Mouse (Mus musculus): ENCODE data around the gene A4gnt. TPM values are rescaled to one million over a fixed set of nuclear protein-coding genes. Genes with fewer than 3 reads are reported as not detected.

The A4gnt gene
- polyA plus RNA-seq, 1 experiment from 2014 or later, result not detected

GRCm38 (mm10) chr9:99629281-99630011 is 17.1 kb downstream of the A4gnt start, which contains the start of gene Dzip1l:
TSS of gene Dzip1l (plus strand) at chr9:99629496.
- 0% methylated on average over 44 of the region's 44 CpGs for WGBS
- H3K27me3 ChIP-seq (ENCODE audit: control insufficient read depth, insufficient read depth, low read length), result no peaks in the 10 kb centered on the region

GRCm38 (mm10) chr9:99630071-99630470 is 17.8 kb downstream of the A4gnt start:
- 0 out of 2 replicates have a peak, but pooled peaks have one; percentile 1 for ATAC-seq (ENCODE audit: low FRiP score, low TSS enrichment)

More at GRCm38 (mm10) chr9:99629281-99630011, 17.1 kb downstream of the A4gnt start, which contains the start of gene Dzip1l:
- H3K9ac ChIP-seq (replicated peaks; ENCODE audit: low read length), result peak within 1 kb of the TSS; percentile 70
- no peaks in the 10 kb centered on the region for H3K9me3 ChIP-seq (ENCODE audit: control insufficient read depth, low read length)
- DNase-seq, result peak; percentile 90
- no peaks in the 10 kb centered on the region for H3K36me3 ChIP-seq (ENCODE audit: control insufficient read depth, insufficient read depth, low read length)
- peak within 1 kb of the TSS; percentile 77 for H3K27ac ChIP-seq (replicated peaks; ENCODE audit: low read depth, low read length)
- peak within 1 kb of the TSS; percentile 59 for H3K4me3 ChIP-seq (replicated peaks; ENCODE audit: low read depth, low read length)
- H3K4me1 ChIP-seq (ENCODE audit: control insufficient read depth, insufficient read depth, low read length), result peaks cover 22% of the 10 kb centered on the region
- ATAC-seq (ENCODE audit: low FRiP score, low TSS enrichment), result peak; percentile 91
- H3K4me2 ChIP-seq (ENCODE audit: low read length), result peak within 1 kb of the TSS; percentile 88

GRCm38 (mm10) chr9:99630528-99631125 is 18.3 kb downstream of the A4gnt start:
- Histone ChIP-seq H3K4me2 (ENCODE audit: low read length) (peak overlapping the region; percentile 88), H3K36me3 (ENCODE audit: control insufficient read depth, insufficient read depth, low read length) (no peaks in the 10 kb centered on the region), H3K27me3 (ENCODE audit: control insufficient read depth, insufficient read depth, low read length) (no peaks in the 10 kb centered on the region), H3K4me3 (replicated peaks; ENCODE audit: low read depth, low read length) (peak overlapping the region; percentile 59), H3K4me1 (ENCODE audit: control insufficient read depth, insufficient read depth, low read length) (peaks cover 22% of the 10 kb centered on the region), H3K9me3 (ENCODE audit: control insufficient read depth, low read length) (no peaks in the 10 kb centered on the region), H3K27ac (replicated peaks; ENCODE audit: low read depth, low read length) (no peak overlapping the region), H3K9ac (replicated peaks; ENCODE audit: low read length) (peak overlapping the region; percentile 70)
- WGBS, result 48% methylated on average over 9 of the region's 9 CpGs
- no peak for ATAC-seq (ENCODE audit: low FRiP score, low TSS enrichment)
- DNase-seq, result peak; percentile 6

More at GRCm38 (mm10) chr9:99630071-99630470, 17.8 kb downstream of the A4gnt start:
- peak overlapping the region; percentile 70 for H3K9ac ChIP-seq (replicated peaks; ENCODE audit: low read length)
- peak overlapping the region; percentile 88 for H3K4me2 ChIP-seq (ENCODE audit: low read length)
- WGBS, result under 1% methylated on average over 11 of the region's 11 CpGs
- no peaks in the 10 kb centered on the region for H3K9me3 ChIP-seq (ENCODE audit: control insufficient read depth, low read length)
- peak; percentile 29 for DNase-seq
- H3K27me3 ChIP-seq (ENCODE audit: control insufficient read depth, insufficient read depth, low read length), result no peaks in the 10 kb centered on the region
- H3K27ac ChIP-seq (replicated peaks; ENCODE audit: low read depth, low read length), result peak overlapping the region; percentile 77
- H3K4me3 ChIP-seq (replicated peaks; ENCODE audit: low read depth, low read length), result peak overlapping the region; percentile 59
- no peaks in the 10 kb centered on the region for H3K36me3 ChIP-seq (ENCODE audit: control insufficient read depth, insufficient read depth, low read length)
- peaks cover 22% of the 10 kb centered on the region for H3K4me1 ChIP-seq (ENCODE audit: control insufficient read depth, insufficient read depth, low read length)

- Histone ChIP-seq H3K27me3 (ENCODE audit: control insufficient read depth, insufficient read depth, low read length) (no peaks in the 10 kb centered on the region), H3K4me2 (ENCODE audit: low read length) (peak overlapping the region; percentile 31), H3K9me3 (ENCODE audit: control insufficient read depth, low read length) (no peaks in the 10 kb centered on the region), H3K36me3 (ENCODE audit: control insufficient read depth, insufficient read depth, low read length) (no peaks in the 10 kb centered on the region), H3K4me3 (replicated peaks; ENCODE audit: low read depth, low read length) (no peak overlapping the region), H3K9ac (replicated peaks; ENCODE audit: low read length) (no peak overlapping the region), H3K4me1 (ENCODE audit: control insufficient read depth, insufficient read depth, low read length) (peaks cover 22% of the 10 kb centered on the region), H3K27ac (replicated peaks; ENCODE audit: low read depth, low read length) (no peak overlapping the region)
- DNase-seq (peak; percentile 60), ATAC-seq (ENCODE audit: low FRiP score, low TSS enrichment) (no peak)
- WGBS, result 13% methylated on average over 2 of the region's 2 CpGs
These were observed 19.5 kb downstream of the A4gnt start for GRCm38 (mm10) chr9:99631781-99632180.

GRCm38 (mm10) chr9:99632264-99632663 is 20.0 kb downstream of the A4gnt start:
- H3K4me3 ChIP-seq (replicated peaks; ENCODE audit: low read depth, low read length), result no peak overlapping the region
- no peak for ATAC-seq (ENCODE audit: low FRiP score, low TSS enrichment)
- 21% methylated on average over 8 of the region's 8 CpGs for WGBS

GRCm38 (mm10) chr9:99636776-99637175 is 24.5 kb downstream of the A4gnt start:
- H3K36me3 ChIP-seq (ENCODE audit: control insufficient read depth, insufficient read depth, low read length), result peaks cover 10% of the 10 kb centered on the region; the same call in 1 of the 2 replicates
- no peak overlapping the region for H3K27ac ChIP-seq (replicated peaks; ENCODE audit: low read depth, low read length)
- DNase-seq, result peak; percentile 77
- H3K27me3 ChIP-seq (ENCODE audit: control insufficient read depth, insufficient read depth, low read length), result no peaks in the 10 kb centered on the region
- no peak; the same call in 1 of the 2 replicates for ATAC-seq (ENCODE audit: low FRiP score, low TSS enrichment)
- H3K4me3 ChIP-seq (replicated peaks; ENCODE audit: low read depth, low read length), result no peak overlapping the region
- H3K4me1 ChIP-seq (ENCODE audit: control insufficient read depth, insufficient read depth, low read length), result peaks cover 9% of the 10 kb centered on the region
- no peak overlapping the region for H3K4me2 ChIP-seq (ENCODE audit: low read length)
- no peaks in the 10 kb centered on the region for H3K9me3 ChIP-seq (ENCODE audit: control insufficient read depth, low read length)
- H3K9ac ChIP-seq (replicated peaks; ENCODE audit: low read length), result no peak overlapping the region
- 90% methylated on average over 1 of the region's 1 CpGs for WGBS

More at GRCm38 (mm10) chr9:99632264-99632663, 20.0 kb downstream of the A4gnt start:
- DNase-seq, result peak; percentile 55
- Histone ChIP-seq H3K9ac (replicated peaks; ENCODE audit: low read length) (no peak overlapping the region), H3K9me3 (ENCODE audit: control insufficient read depth, low read length) (no peaks in the 10 kb centered on the region), H3K27ac (replicated peaks; ENCODE audit: low read depth, low read length) (peak overlapping the region; percentile 50), H3K27me3 (ENCODE audit: control insufficient read depth, insufficient read depth, low read length) (no peaks in the 10 kb centered on the region), H3K4me2 (ENCODE audit: low read length) (peak overlapping the region; percentile 31), H3K36me3 (ENCODE audit: control insufficient read depth, insufficient read depth, low read length) (peaks cover under 1% of the 10 kb centered on the region; the same call in 1 of the 2 replicates), H3K4me1 (ENCODE audit: control insufficient read depth, insufficient read depth, low read length) (peaks cover 22% of the 10 kb centered on the region)

- Histone ChIP-seq H3K9me3 (ENCODE audit: control insufficient read depth, low read length) (no peaks in the 10 kb centered on the region), H3K9ac (replicated peaks; ENCODE audit: low read length) (no peak overlapping the region), H3K4me3 (replicated peaks; ENCODE audit: low read depth, low read length) (no peak overlapping the region), H3K36me3 (ENCODE audit: control insufficient read depth, insufficient read depth, low read length) (peaks cover 11% of the 10 kb centered on the region; the same call in 1 of the 2 replicates), H3K27ac (replicated peaks; ENCODE audit: low read depth, low read length) (no peak overlapping the region), H3K4me2 (ENCODE audit: low read length) (no peak overlapping the region), H3K4me1 (ENCODE audit: control insufficient read depth, insufficient read depth, low read length) (peaks cover 4% of the 10 kb centered on the region), H3K27me3 (ENCODE audit: control insufficient read depth, insufficient read depth, low read length) (no peaks in the 10 kb centered on the region)
- no peak for DNase-seq
- 97% methylated on average over 17 of the region's 17 CpGs for WGBS
- no peak for ATAC-seq (ENCODE audit: low FRiP score, low TSS enrichment)
These were observed 24.9 kb downstream of the A4gnt start for GRCm38 (mm10) chr9:99637227-99637626.

- WGBS, result 96% methylated on average over 13 of the region's 13 CpGs
- peaks cover 11% of the 10 kb centered on the region; the same call in 1 of the 2 replicates for H3K36me3 ChIP-seq (ENCODE audit: control insufficient read depth, insufficient read depth, low read length)
- H3K4me1 ChIP-seq (ENCODE audit: control insufficient read depth, insufficient read depth, low read length), result no peaks in the 10 kb centered on the region
- no peak for DNase-seq
- no peaks in the 10 kb centered on the region for H3K9me3 ChIP-seq (ENCODE audit: control insufficient read depth, low read length)
- H3K27ac ChIP-seq (replicated peaks; ENCODE audit: low read depth, low read length), result no peak overlapping the region
- no peak overlapping the region for H3K4me3 ChIP-seq (replicated peaks; ENCODE audit: low read depth, low read length)
- H3K27me3 ChIP-seq (ENCODE audit: control insufficient read depth, insufficient read depth, low read length), result no peaks in the 10 kb centered on the region
- H3K4me2 ChIP-seq (ENCODE audit: low read length), result no peak overlapping the region
- no peak for ATAC-seq (ENCODE audit: low FRiP score, low TSS enrichment)
- H3K9ac ChIP-seq (replicated peaks; ENCODE audit: low read length), result no peak overlapping the region
These were observed 25.4 kb downstream of the A4gnt start for GRCm38 (mm10) chr9:99637736-99638135.
